Mouse (Mus musculus): ENCODE data around the gene Fkbp9. TPM values are rescaled to one million over a fixed set of nuclear protein-coding genes. Genes with fewer than 3 reads are reported as not detected.

Gene Fkbp9
- polyA plus RNA-seq, 1 experiment from 2014 or later = 135 TPM

DNA sequence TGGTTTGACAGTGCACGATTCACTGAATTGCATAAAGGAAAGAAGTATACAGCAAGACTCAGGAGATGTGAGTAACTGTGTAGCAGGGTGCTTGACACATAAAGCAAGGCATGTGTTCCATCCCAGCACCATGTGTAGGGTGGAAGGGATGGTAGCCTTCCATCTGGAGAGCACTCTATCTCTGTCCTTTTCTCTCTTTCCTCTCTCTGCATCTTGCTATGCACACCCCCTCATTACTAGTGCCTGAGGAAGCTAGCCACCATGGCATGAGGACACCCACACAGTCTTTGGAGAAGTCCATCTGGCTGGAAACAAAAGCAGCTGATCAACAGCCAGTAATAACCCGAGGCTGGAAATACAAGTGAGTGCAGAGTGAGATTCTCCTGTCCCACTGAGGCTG, 25.7 kb upstream of the Fkbp9 start:
- Histone ChIP-seq H3K4me1 (no peaks in the 10 kb centered on the region), H3K27me3 (no peaks in the 10 kb centered on the region), H3K36me3 (no peaks in the 10 kb centered on the region), H3K4me2 (replicated peaks) (no peak overlapping the region), H3K27ac (no peak overlapping the region), H3K4me3 (no peak overlapping the region), H3K9ac (no peak overlapping the region), H3K9me3 (no peaks in the 10 kb centered on the region)
- 70% methylated on average over 2 of the region's 2 CpGs for WGBS
- ATAC-seq (ENCODE audit: insufficient number of reproducible peaks, insufficient read depth, low FRiP score, low TSS enrichment) = no peak

DNA sequence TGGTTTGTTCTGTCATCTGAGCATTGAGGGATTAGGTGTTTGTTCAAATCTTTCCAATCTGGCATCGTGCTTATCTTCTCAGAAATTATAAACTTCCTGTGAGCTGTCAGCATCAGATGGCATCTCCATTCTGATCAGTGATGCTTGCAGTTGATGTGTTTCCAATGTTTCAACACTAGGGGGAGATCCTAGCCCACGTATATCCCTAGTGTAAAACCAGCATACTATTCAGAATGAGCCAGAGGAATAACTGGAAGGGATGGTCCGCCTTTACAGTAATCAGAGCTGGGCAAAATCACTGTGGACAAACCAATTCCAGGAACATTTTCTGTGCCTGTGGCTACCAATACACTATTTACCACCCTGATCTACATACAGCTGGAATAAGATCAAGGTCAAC, 23.2 kb upstream of the Fkbp9 start:
- Histone ChIP-seq H3K27ac (no peak overlapping the region), H3K4me1 (no peaks in the 10 kb centered on the region), H3K9ac (no peak overlapping the region), H3K4me3 (no peak overlapping the region), H3K27me3 (no peaks in the 10 kb centered on the region), H3K4me2 (replicated peaks) (no peak overlapping the region), H3K9me3 (no peaks in the 10 kb centered on the region), H3K36me3 (no peaks in the 10 kb centered on the region)
- 0 out of 2 replicates have a peak, but pooled peaks have one; percentile 67 for ATAC-seq (ENCODE audit: insufficient number of reproducible peaks, insufficient read depth, low FRiP score, low TSS enrichment)
- 11% methylated on average over 3 of the region's 3 CpGs for WGBS

DNA sequence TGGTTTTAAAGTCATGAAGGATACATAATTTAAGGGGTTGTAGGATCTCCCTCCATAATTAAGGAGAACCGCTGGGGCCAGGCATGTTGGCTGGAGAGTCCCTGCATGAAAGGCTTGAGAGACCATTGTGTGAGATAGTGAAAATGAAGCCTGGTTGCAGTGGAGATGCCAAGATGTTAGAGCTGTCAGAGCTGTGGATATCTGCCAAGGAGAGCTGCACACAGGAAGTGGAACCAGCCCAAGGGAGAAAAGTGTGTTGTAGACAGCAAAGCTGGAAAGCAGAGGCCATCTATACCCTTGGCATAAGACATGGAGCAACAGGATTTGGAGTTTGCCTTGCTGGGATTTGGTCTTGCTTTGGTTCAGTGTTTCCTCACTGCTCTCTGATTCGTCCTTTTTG, 18.5 kb upstream of the Fkbp9 start:
- Histone ChIP-seq H3K4me1 (no peaks in the 10 kb centered on the region), H3K27me3 (no peaks in the 10 kb centered on the region), H3K4me3 (no peak overlapping the region), H3K4me2 (replicated peaks) (no peak overlapping the region), H3K9ac (no peak overlapping the region), H3K27ac (no peak overlapping the region), H3K9me3 (no peaks in the 10 kb centered on the region), H3K36me3 (no peaks in the 10 kb centered on the region)
- WGBS = 52% methylated on average over 2 of the region's 2 CpGs
- ATAC-seq (ENCODE audit: insufficient number of reproducible peaks, insufficient read depth, low FRiP score, low TSS enrichment) = no peak

DNA sequence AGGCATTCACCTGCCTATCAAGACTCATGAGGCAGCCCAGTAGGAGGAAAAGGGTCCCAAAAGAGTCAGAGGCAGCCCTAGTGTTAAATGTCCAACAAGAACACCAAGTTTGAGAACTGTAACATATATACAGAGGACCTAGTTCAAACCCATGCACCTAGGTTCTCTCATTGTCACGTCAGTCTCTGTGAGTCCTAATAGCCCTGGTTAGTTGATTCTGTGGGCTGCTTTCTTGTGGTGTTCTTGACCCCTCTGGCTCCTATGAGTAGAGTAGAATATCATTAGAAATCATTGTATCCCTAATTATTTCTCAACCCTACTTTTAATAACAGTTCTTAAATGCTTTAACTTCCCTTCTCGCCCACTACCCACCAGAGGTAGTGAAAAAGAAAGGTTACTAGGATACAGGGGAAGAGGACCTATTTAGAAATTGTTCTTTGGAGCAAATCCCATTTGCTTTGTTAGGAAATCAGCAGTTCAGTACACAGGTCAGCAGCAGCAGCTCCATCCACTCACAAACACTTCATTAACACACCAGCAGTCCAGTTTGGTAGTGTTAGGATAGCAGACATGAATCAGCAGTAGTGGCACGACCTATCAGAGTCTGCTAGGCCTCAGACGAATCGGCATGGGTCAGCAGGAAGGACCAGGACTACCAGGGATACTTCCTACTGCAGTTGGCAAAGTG, 13.3 kb upstream of the Fkbp9 start:
- H3K36me3 ChIP-seq = no peaks in the 10 kb centered on the region
- no peak overlapping the region for H3K27ac ChIP-seq
- no peaks in the 10 kb centered on the region for H3K4me1 ChIP-seq
- H3K4me3 ChIP-seq = no peak overlapping the region
- no peaks in the 10 kb centered on the region for H3K27me3 ChIP-seq
- no peak overlapping the region for H3K4me2 ChIP-seq (replicated peaks)
- no peak overlapping the region for H3K9ac ChIP-seq
- no peak for ATAC-seq (ENCODE audit: insufficient number of reproducible peaks, insufficient read depth, low FRiP score, low TSS enrichment)
- no peaks in the 10 kb centered on the region for H3K9me3 ChIP-seq
- WGBS = 76% methylated on average over 5 of the region's 5 CpGs

DNA sequence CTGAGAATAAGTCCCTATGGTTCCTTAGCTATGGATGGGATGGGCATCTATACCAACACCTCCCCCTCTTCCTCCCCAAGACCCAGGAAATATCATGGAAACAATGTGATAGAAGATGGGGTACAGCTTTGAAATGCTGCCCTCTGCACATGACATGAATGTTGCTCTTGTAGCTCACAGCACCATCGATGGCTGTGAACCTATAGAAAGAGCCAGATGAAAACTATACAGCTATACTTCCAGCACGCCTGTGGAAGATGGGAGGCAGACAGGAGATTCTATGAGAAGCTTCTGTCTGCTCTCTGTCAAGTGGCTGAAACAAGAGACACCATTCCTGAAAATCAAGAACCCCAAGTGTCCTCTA, 12.8 kb upstream of the Fkbp9 start:
- Histone ChIP-seq H3K4me1 (no peaks in the 10 kb centered on the region), H3K4me3 (no peak overlapping the region), H3K9ac (no peak overlapping the region), H3K36me3 (no peaks in the 10 kb centered on the region), H3K4me2 (replicated peaks) (no peak overlapping the region), H3K9me3 (no peaks in the 10 kb centered on the region), H3K27ac (no peak overlapping the region), H3K27me3 (no peaks in the 10 kb centered on the region)
- 77% methylated on average over 2 of the region's 2 CpGs for WGBS
- no peak for ATAC-seq (ENCODE audit: insufficient number of reproducible peaks, insufficient read depth, low FRiP score, low TSS enrichment)

DNA sequence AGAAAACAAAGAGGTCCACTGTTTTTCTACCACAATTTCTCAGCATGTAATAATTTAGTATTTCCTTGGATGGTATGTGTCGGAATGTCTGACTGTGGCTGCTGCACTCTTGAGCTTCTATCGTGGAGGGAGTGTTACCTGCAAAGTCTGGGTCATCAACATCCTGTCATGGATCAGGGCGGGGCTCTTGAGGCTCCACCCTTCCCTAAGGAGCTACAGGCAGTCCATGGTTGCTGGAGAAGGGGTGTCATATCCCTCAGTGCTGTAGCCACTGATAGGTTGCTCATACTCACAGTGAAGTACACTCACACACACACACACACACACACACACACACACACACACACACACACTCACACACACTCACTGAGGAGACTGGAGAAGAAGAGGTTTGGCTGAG, 6.2 kb upstream of the Fkbp9 start:
- no peak for ATAC-seq (ENCODE audit: insufficient number of reproducible peaks, insufficient read depth, low FRiP score, low TSS enrichment)
- no peaks in the 10 kb centered on the region for H3K36me3 ChIP-seq
- no peak overlapping the region for H3K27ac ChIP-seq
- no peaks in the 10 kb centered on the region for H3K4me1 ChIP-seq
- H3K9me3 ChIP-seq = no peaks in the 10 kb centered on the region
- 47% methylated on average over 3 of the region's 3 CpGs for WGBS
- no peaks in the 10 kb centered on the region for H3K27me3 ChIP-seq
- H3K9ac ChIP-seq = no peak overlapping the region
- H3K4me2 ChIP-seq (replicated peaks) = no peak overlapping the region
- no peak overlapping the region for H3K4me3 ChIP-seq

DNA sequence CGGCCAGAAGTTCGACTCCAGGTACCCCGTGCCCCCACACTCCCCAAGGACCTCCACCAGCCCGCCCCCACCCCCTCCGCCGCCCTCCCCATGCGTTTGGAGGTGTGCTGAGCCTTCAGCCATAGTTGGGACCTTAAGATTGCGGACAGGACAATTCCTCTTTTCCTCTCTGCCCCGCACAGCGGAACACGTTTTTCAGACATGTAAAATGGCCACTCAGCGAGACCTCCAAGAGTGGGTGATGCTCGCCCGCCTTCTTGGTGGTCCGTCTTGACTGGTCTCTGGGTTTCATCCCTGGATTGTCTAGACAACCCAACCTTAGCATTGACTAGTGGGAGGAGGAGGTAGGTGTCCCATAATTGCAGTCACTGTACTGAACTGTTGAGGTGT, 543 bp downstream of the Fkbp9 start:
- peak overlapping the region; percentile 81 for H3K27ac ChIP-seq
- 1% methylated on average over 15 of the region's 15 CpGs for WGBS
- H3K9me3 ChIP-seq = no peaks in the 10 kb centered on the region

DNA sequence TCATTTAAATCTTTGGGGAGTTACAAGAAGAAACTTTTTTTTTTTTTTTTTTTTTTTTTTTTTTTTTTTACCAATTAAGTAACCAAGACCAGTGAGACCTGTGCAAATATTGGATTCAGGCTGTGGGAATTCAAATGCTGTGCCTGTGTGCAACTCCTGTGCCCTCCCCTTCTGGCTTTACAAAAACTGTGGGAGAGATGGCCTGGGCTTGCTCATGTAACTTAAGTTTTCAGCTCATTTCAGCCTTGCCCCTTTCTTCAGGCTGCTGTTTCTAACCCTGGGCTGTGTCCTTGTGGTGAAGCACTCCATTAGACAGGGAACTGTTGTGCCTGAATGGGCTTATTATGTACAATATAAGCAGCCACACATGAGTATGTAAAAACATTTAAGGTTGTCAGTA, 971 bp downstream of the Fkbp9 start:
- Histone ChIP-seq H3K4me3 (peak overlapping the region; percentile 66), H3K9ac (no peak overlapping the region), H3K4me1 (0 out of 2 replicates have a peak, but pooled peaks cover 7% of the 10 kb centered on the region), H3K36me3 (peaks cover 13% of the 10 kb centered on the region), H3K4me2 (replicated peaks) (peak overlapping the region; percentile 61), H3K27ac (no peak overlapping the region), H3K27me3 (no peaks in the 10 kb centered on the region), H3K9me3 (no peaks in the 10 kb centered on the region)
- no peak for ATAC-seq (ENCODE audit: insufficient number of reproducible peaks, insufficient read depth, low FRiP score, low TSS enrichment)

More for the DNA sequence above, 543 bp downstream of the Fkbp9 start:
- Histone ChIP-seq H3K27me3 (no peaks in the 10 kb centered on the region), H3K4me3 (peak overlapping the region; percentile 66), H3K9ac (peak overlapping the region; percentile 80), H3K36me3 (peaks cover 13% of the 10 kb centered on the region), H3K4me2 (replicated peaks) (peak overlapping the region; percentile 61), H3K4me1 (0 out of 2 replicates have a peak, but pooled peaks cover 7% of the 10 kb centered on the region)
- peak; percentile 37; the same call in 1 of the 2 replicates for ATAC-seq (ENCODE audit: insufficient number of reproducible peaks, insufficient read depth, low FRiP score, low TSS enrichment)

DNA sequence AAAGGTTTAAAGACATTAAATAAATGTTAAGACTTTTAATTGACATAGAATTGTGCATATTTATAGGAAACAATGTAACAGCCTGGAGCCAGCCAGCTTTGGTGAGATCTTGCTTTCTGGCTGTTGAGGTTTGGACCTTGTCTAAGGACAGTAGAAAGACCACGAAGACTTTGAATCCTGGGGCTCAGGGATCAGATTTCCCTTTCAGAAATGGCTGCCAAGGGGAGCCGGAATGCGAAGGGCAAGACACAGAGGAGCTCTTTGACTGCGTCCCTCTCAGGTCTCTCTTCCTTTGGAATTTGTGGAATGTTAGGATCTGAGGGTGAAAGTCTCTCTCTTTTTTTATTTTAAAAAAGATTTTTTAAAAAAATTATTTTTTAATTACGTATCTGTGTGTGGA, 2.9 kb downstream of the Fkbp9 start:
- Histone ChIP-seq H3K4me1 (0 out of 2 replicates have a peak, but pooled peaks cover 7% of the 10 kb centered on the region), H3K9me3 (no peaks in the 10 kb centered on the region), H3K4me2 (replicated peaks) (no peak overlapping the region), H3K9ac (no peak overlapping the region), H3K36me3 (peaks cover 13% of the 10 kb centered on the region), H3K27me3 (no peaks in the 10 kb centered on the region), H3K27ac (no peak overlapping the region; the same call in 1 of the 2 replicates), H3K4me3 (no peak overlapping the region)
- ATAC-seq (ENCODE audit: insufficient number of reproducible peaks, insufficient read depth, low FRiP score, low TSS enrichment) = no peak
- WGBS = 41% methylated on average over 5 of the region's 5 CpGs

DNA sequence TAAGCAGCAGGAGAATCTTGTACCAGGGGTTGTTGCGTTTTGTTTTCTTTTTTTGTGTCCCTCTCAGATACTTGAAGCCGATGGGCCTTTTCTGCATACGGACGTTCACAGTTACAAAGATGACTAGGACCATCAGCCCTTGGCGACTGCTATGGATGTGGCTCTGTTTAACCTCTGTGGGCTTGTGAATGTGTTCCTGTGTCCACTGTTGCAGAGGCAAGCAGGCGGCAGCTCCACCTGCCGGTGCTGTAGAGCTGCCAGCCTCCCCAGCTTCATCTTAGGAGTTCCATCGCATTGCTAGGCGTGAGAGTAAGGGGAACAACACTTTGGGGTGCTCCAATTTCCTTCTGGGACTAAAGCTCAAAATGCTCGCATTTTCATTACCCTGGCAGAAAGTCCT, 3.7 kb downstream of the Fkbp9 start:
- H3K9me3 ChIP-seq = no peaks in the 10 kb centered on the region
- no peaks in the 10 kb centered on the region for H3K27me3 ChIP-seq
- no peak overlapping the region for H3K9ac ChIP-seq
- H3K27ac ChIP-seq = no peak overlapping the region
- H3K4me3 ChIP-seq = no peak overlapping the region
- WGBS = 88% methylated on average over 10 of the region's 10 CpGs
- no peak overlapping the region for H3K4me2 ChIP-seq (replicated peaks)
- no peak for ATAC-seq (ENCODE audit: insufficient number of reproducible peaks, insufficient read depth, low FRiP score, low TSS enrichment)
- peaks cover 13% of the 10 kb centered on the region for H3K36me3 ChIP-seq
- H3K4me1 ChIP-seq = 0 out of 2 replicates have a peak, but pooled peaks cover 7% of the 10 kb centered on the region

DNA sequence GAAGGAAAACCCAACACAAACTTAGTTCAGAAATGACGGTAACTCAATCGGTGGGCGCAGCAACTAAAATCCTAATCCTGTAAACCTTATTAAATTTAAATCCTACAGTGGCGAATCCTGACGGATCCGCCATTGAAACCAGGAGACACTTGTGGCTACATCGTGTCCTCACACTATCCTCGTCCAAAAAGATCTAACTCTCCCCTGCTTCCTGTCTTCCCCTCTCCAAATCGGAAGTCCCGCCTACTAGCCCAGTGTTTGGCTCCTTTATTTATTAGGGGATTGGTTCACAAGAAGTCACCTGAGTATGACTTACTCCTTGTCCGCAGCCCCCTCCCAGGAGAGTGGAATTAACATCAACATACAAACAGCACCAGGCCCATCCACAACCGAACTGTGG, 5.3 kb downstream of the Fkbp9 start:
- peaks cover 13% of the 10 kb centered on the region for H3K36me3 ChIP-seq
- no peaks in the 10 kb centered on the region for H3K9me3 ChIP-seq
- no peak overlapping the region for H3K27ac ChIP-seq
- ATAC-seq (ENCODE audit: insufficient number of reproducible peaks, insufficient read depth, low FRiP score, low TSS enrichment) = no peak
- 93% methylated on average over 12 of the region's 12 CpGs for WGBS
- H3K4me3 ChIP-seq = no peak overlapping the region
- 0 out of 2 replicates have a peak, but pooled peaks cover 7% of the 10 kb centered on the region for H3K4me1 ChIP-seq
- no peak overlapping the region for H3K9ac ChIP-seq
- H3K27me3 ChIP-seq = no peaks in the 10 kb centered on the region
- H3K4me2 ChIP-seq (replicated peaks) = no peak overlapping the region

DNA sequence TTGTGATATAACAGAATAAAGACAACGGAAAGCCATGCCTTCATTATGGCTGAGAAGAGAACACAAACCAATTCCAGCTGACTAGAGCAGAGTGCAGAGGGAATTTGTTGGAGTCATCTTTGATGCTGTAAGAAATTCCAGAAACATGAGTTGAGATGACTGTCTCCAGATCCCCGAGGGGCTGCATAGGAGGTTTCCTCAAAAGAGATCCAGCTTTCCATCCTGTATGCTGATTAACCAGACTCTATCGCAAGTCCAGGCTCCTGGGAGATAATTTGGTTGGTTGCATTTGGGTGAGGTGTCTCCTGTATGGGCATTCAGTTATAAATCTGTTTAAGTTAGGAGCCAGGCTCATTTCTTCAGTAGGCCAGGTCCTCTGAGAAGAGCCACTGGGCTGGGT, 5.8 kb downstream of the Fkbp9 start:
- 80% methylated on average over 3 of the region's 3 CpGs for WGBS
- Histone ChIP-seq H3K9ac (no peak overlapping the region), H3K27me3 (no peaks in the 10 kb centered on the region), H3K27ac (no peak overlapping the region), H3K36me3 (peaks cover 13% of the 10 kb centered on the region), H3K4me2 (replicated peaks) (no peak overlapping the region), H3K4me3 (no peak overlapping the region), H3K4me1 (0 out of 2 replicates have a peak, but pooled peaks cover 7% of the 10 kb centered on the region), H3K9me3 (no peaks in the 10 kb centered on the region)
- no peak for ATAC-seq (ENCODE audit: insufficient number of reproducible peaks, insufficient read depth, low FRiP score, low TSS enrichment)

All from embryonic facial prominence, embryonic 12.5 days (tissue).